Mouse (Mus musculus) C2C12 (cell line): ENCODE data around the gene Pam. TPM values are rescaled to one million over a fixed set of nuclear protein-coding genes. Genes with fewer than 3 reads are reported as not detected.

Experiments used
- H3K27me3 ChIP-seq: one replicate; pipeline ENCODE4 v1.6.1; 2011; ENCODE audit not compliant: control insufficient read depth, insufficient read depth, insufficient read length
- H3K36me3 ChIP-seq: one replicate; pipeline ENCODE4 v1.6.1; 2011; ENCODE audit not compliant: control insufficient read depth, insufficient read depth
- H3K4me3 ChIP-seq: one replicate; pipeline ENCODE4 v1.5.1; 2011; ENCODE audit warnings: mild to moderate bottlenecking, control low read depth; ENCODE audit not compliant: poor library complexity, insufficient read depth, severe bottlenecking
- H3K79me2 ChIP-seq: one replicate; pipeline ENCODE4 v1.6.1; 2011; ENCODE audit not compliant: control insufficient read depth, insufficient read depth
- H3K79me3 ChIP-seq: one replicate; pipeline ENCODE4 v1.6.1; 2011; ENCODE audit warnings: low read depth, control low read depth
- H3ac ChIP-seq: one replicate; pipeline ENCODE3; 2011; ENCODE audit warnings: low read depth; ENCODE audit not compliant: control insufficient read depth, insufficient read length
- CEBPB ChIP-seq: IDR thresholded peaks from one replicate; pipeline ENCODE4 v1.6.1; 2011; ENCODE audit warnings: low read depth, mild to moderate bottlenecking, control low read depth, moderate library complexity
- CTCF ChIP-seq: IDR thresholded peaks from one replicate; pipeline ENCODE4 v1.5.1; 2011; ENCODE audit not compliant: control insufficient read depth, insufficient read depth, insufficient read length
- FOSL1 ChIP-seq: IDR thresholded peaks from one replicate; pipeline ENCODE4 v1.8.0; 2011; ENCODE audit warnings: mild to moderate bottlenecking, low read length; ENCODE audit not compliant: poor library complexity, insufficient read depth, severe bottlenecking
- MAX ChIP-seq: IDR thresholded peaks from one replicate; pipeline ENCODE4 v1.6.1; 2011; ENCODE audit warnings: mild to moderate bottlenecking, control low read depth
- MYOD1 ChIP-seq: IDR thresholded peaks from one replicate; pipeline ENCODE4 v1.6.1; 2011; ENCODE audit warnings: low read depth; ENCODE audit not compliant: control insufficient read depth, insufficient read length
- MYOG ChIP-seq: IDR thresholded peaks from one replicate; pipeline ENCODE4 v1.6.1; 2011; ENCODE audit not compliant: control insufficient read depth, insufficient read length; ENCODE audit errors: extremely low read depth
- USF1 ChIP-seq: IDR thresholded peaks from one replicate; pipeline ENCODE4 v1.6.1; 2011; ENCODE audit warnings: low read depth, mild to moderate bottlenecking, control low read depth, moderate library complexity
- polyA plus RNA-seq: library from polyadenylated mRNA; unstranded; fragments of >200 nt; fragmentation: generic; extraction: Trizol; gene quantifications from one replicate; pipeline ENCODE4 v1.2.1, GENCODE M21; 2012; ENCODE audit warnings: missing spikeins

Pam gene
- polyA plus RNA-seq, 1 experiment = 27.6 TPM

GRCm38 (mm10) chr1:98028468-98028867 lies 67.0 kb downstream of the Pam start:
- no peak overlapping the region for H3K4me3 ChIP-seq
- no peaks in the 10 kb centered on the region for H3K79me2 ChIP-seq
- H3K79me3 ChIP-seq = no peaks in the 10 kb centered on the region
- no peak for TF ChIP-seq MAX
- TF ChIP-seq FOSL1 = no peak
- TF ChIP-seq CEBPB = no peak
- TF ChIP-seq CTCF = no peak
- TF ChIP-seq MYOD1 = no peak
- no peak for TF ChIP-seq USF1
- TF ChIP-seq MYOG = no peak
- no peaks in the 10 kb centered on the region for H3K36me3 ChIP-seq
- no peaks in the 10 kb centered on the region for H3K27me3 ChIP-seq
- H3ac ChIP-seq = no peak overlapping the region

- Histone ChIP-seq H3K4me3 (no peak overlapping the region), H3K36me3 (no peaks in the 10 kb centered on the region), H3ac (no peak overlapping the region), H3K79me2 (no peaks in the 10 kb centered on the region), H3K79me3 (no peaks in the 10 kb centered on the region), H3K27me3 (no peaks in the 10 kb centered on the region)
- TF ChIP-seq FOSL1 = no peak
- no peak for TF ChIP-seq CTCF
- TF ChIP-seq CEBPB = no peak
- no peak for TF ChIP-seq MYOD1
- TF ChIP-seq MYOG = no peak
- no peak for TF ChIP-seq MAX
- TF ChIP-seq USF1 = no peak
These were observed 67.5 kb downstream of the Pam start for GRCm38 (mm10) chr1:98027959-98028358.

GRCm38 (mm10) chr1:98025924-98026640 lies 69.4 kb downstream of the Pam start:
- Histone ChIP-seq H3K79me2 (no peaks in the 10 kb centered on the region), H3ac (no peak overlapping the region), H3K79me3 (no peaks in the 10 kb centered on the region), H3K27me3 (no peaks in the 10 kb centered on the region), H3K36me3 (no peaks in the 10 kb centered on the region), H3K4me3 (no peak overlapping the region)
- TF ChIP-seq MAX = no peak
- TF ChIP-seq MYOD1 = no peak
- no peak for TF ChIP-seq CTCF
- TF ChIP-seq FOSL1 = no peak
- TF ChIP-seq USF1 = no peak
- no peak for TF ChIP-seq CEBPB
- TF ChIP-seq MYOG = no peak

- Histone ChIP-seq H3K4me3 (no peak overlapping the region), H3K36me3 (no peaks in the 10 kb centered on the region), H3K27me3 (no peaks in the 10 kb centered on the region), H3K79me2 (no peaks in the 10 kb centered on the region), H3K79me3 (no peaks in the 10 kb centered on the region), H3ac (no peak overlapping the region)
- TF ChIP-seq MAX (no peak), FOSL1 (no peak), MYOG (no peak), MYOD1 (no peak), USF1 (no peak), CTCF (no peak)
These were observed 71.6 kb downstream of the Pam start for GRCm38 (mm10) chr1:98023866-98024265.

- Histone ChIP-seq H3K79me2 (no peaks in the 10 kb centered on the region), H3ac (no peak overlapping the region), H3K79me3 (no peaks in the 10 kb centered on the region), H3K36me3 (no peaks in the 10 kb centered on the region), H3K4me3 (no peak overlapping the region), H3K27me3 (no peaks in the 10 kb centered on the region)
- no peak for TF ChIP-seq CTCF
- TF ChIP-seq MYOD1 = no peak
- TF ChIP-seq MYOG = no peak
- no peak for TF ChIP-seq USF1
- TF ChIP-seq CEBPB = no peak
- no peak for TF ChIP-seq FOSL1
These were observed 76.5 kb downstream of the Pam start for GRCm38 (mm10) chr1:98018987-98019386.
